Mouse (Mus musculus): ENCODE results near the gene Olfr1206. TPM values are rescaled to one million over a fixed set of nuclear protein-coding genes. Genes with fewer than 3 reads are reported as not detected.

Gene Olfr1206
- polyA plus RNA-seq, 1 experiment from 2014 or later: not detected

- Histone ChIP-seq H3K9ac (replicated peaks) (no peak within 1 kb of the TSS), H3K27me3 (ENCODE audit: insufficient read depth, low read length) (no peaks in the 10 kb centered on the region), H3K4me2 (ENCODE audit: low read depth, low read length) (no peak within 1 kb of the TSS), H3K9me3 (ENCODE audit: low read length) (no peaks in the 10 kb centered on the region), H3K36me3 (replicated peaks; ENCODE audit: insufficient read depth, low read length) (no peaks in the 10 kb centered on the region), H3K4me1 (ENCODE audit: insufficient read depth) (no peaks in the 10 kb centered on the region), H3K27ac (ENCODE audit: low read depth) (no peak within 1 kb of the TSS), H3K4me3 (ENCODE audit: low read depth, low read length) (no peak within 1 kb of the TSS)
- 74% methylated on average over 3 of the region's 3 CpGs for WGBS (ENCODE audit: insufficient replicate concordance)
- no peak for TF ChIP-seq CTCF (IDR thresholded peaks at IDR 0.05; ENCODE audit: low read depth)
- TF ChIP-seq EP300 (IDR thresholded peaks at IDR 0.05; ENCODE audit: low read depth): no peak
- ATAC-seq (no peak), DNase-seq (no peak)
These were observed 52.0 kb downstream of the Olfr1206 start, which contains the start of gene Olfr1209 for GRCm38 (mm10) chr2:88915057-88915456. Gene Olfr1209, minus strand, starts transcription at chr2:88915157.

Other genes starting within 250 kb of the Olfr1206 start
- gene Olfr1191-ps1, start 222.7 kb upstream of the Olfr1206 start, polyA plus RNA-seq (2015; fragmentation: Nextera tagmentation; extraction: Ambion mirVana): not detected in 2 replicates
- gene Olfr1192-ps1, start 214.7 kb upstream of the Olfr1206 start, polyA plus RNA-seq (2015; fragmentation: Nextera tagmentation; extraction: Ambion mirVana): not detected in 2 replicates
- not detected in 2 replicates for gene Olfr1193, start 187.6 kb upstream of the Olfr1206 start, polyA plus RNA-seq (2015; fragmentation: Nextera tagmentation; extraction: Ambion mirVana)
- gene Olfr1195, start 174.0 kb upstream of the Olfr1206 start, polyA plus RNA-seq (2015; fragmentation: Nextera tagmentation; extraction: Ambion mirVana): not detected in 2 replicates
- gene Olfr1196, start 158.6 kb upstream of the Olfr1206 start, polyA plus RNA-seq (2015; fragmentation: Nextera tagmentation; extraction: Ambion mirVana): not detected in 2 replicates
- gene Olfr1197, start 130.9 kb upstream of the Olfr1206 start, polyA plus RNA-seq (2015; fragmentation: Nextera tagmentation; extraction: Ambion mirVana): not detected in 2 replicates
- not detected in 2 replicates for gene Olfr1198, start 111.9 kb upstream of the Olfr1206 start, polyA plus RNA-seq (2015; fragmentation: Nextera tagmentation; extraction: Ambion mirVana)
- not detected in 2 replicates for gene Olfr1199, start 102.8 kb upstream of the Olfr1206 start, polyA plus RNA-seq (2015; fragmentation: Nextera tagmentation; extraction: Ambion mirVana)
- gene Olfr1200, start 92.7 kb upstream of the Olfr1206 start, polyA plus RNA-seq (2015; fragmentation: Nextera tagmentation; extraction: Ambion mirVana): not detected in 2 replicates
- gene Olfr1201, start 70.2 kb upstream of the Olfr1206 start, polyA plus RNA-seq (2015; fragmentation: Nextera tagmentation; extraction: Ambion mirVana): not detected in 2 replicates
- not detected in 2 replicates for gene Olfr1202, start 48.7 kb upstream of the Olfr1206 start, polyA plus RNA-seq (2015; fragmentation: Nextera tagmentation; extraction: Ambion mirVana)
- gene Olfr1205, start 33.5 kb upstream of the Olfr1206 start, polyA plus RNA-seq (2015; fragmentation: Nextera tagmentation; extraction: Ambion mirVana): not detected in 2 replicates
- not detected in 2 replicates for gene Olfr1204, start 13.9 kb upstream of the Olfr1206 start, polyA plus RNA-seq (2015; fragmentation: Nextera tagmentation; extraction: Ambion mirVana)
- not detected in 2 replicates for gene Olfr1208, start 39.1 kb downstream of the Olfr1206 start, polyA plus RNA-seq (2015; fragmentation: Nextera tagmentation; extraction: Ambion mirVana)
- gene Olfr1209, start 51.9 kb downstream of the Olfr1206 start, polyA plus RNA-seq (2015; fragmentation: Nextera tagmentation; extraction: Ambion mirVana): not detected in 2 replicates
- not detected in 2 replicates for gene Olfr1211, start 74.9 kb downstream of the Olfr1206 start, polyA plus RNA-seq (2015; fragmentation: Nextera tagmentation; extraction: Ambion mirVana)
- not detected in 2 replicates for gene Olfr1212, start 90.7 kb downstream of the Olfr1206 start, polyA plus RNA-seq (2015; fragmentation: Nextera tagmentation; extraction: Ambion mirVana)
- not detected in 2 replicates for gene Gm13762, start 117.0 kb downstream of the Olfr1206 start, polyA plus RNA-seq (2015; fragmentation: Nextera tagmentation; extraction: Ambion mirVana)
- gene Olfr1214, start 129.4 kb downstream of the Olfr1206 start, polyA plus RNA-seq (2015; fragmentation: Nextera tagmentation; extraction: Ambion mirVana): not detected in 2 replicates
- not detected in 2 replicates for gene Olfr1215, start 143.7 kb downstream of the Olfr1206 start, polyA plus RNA-seq (2015; fragmentation: Nextera tagmentation; extraction: Ambion mirVana)
- not detected in 2 replicates for gene Olfr1216, start 155.1 kb downstream of the Olfr1206 start, polyA plus RNA-seq (2015; fragmentation: Nextera tagmentation; extraction: Ambion mirVana)
- gene Olfr1217, start 168.8 kb downstream of the Olfr1206 start, polyA plus RNA-seq (2015; fragmentation: Nextera tagmentation; extraction: Ambion mirVana): not detected in 2 replicates
- not detected in 2 replicates for gene Olfr1218, start 198.0 kb downstream of the Olfr1206 start, polyA plus RNA-seq (2015; fragmentation: Nextera tagmentation; extraction: Ambion mirVana)
- gene Olfr1219, start 220.3 kb downstream of the Olfr1206 start, polyA plus RNA-seq (2015; fragmentation: Nextera tagmentation; extraction: Ambion mirVana): not detected in 2 replicates
- not detected in 2 replicates for gene Olfr1220, start 243.6 kb downstream of the Olfr1206 start, polyA plus RNA-seq (2015; fragmentation: Nextera tagmentation; extraction: Ambion mirVana)

Data from liver, postnatal 0 days (tissue).